ENCODE assay signal across 9 mouse cellular contexts in genomic region chr10:76725682-76726285, GRCm38 (mm10). TPM values are rescaled to one million over a fixed set of nuclear protein-coding genes. Genes with fewer than 3 reads are reported as not detected.
A peak's percentile ranks its signal among the peaks of the same experiment; 100 is the strongest.
DNase-seq lines count a peak whose midpoint lies in the region; ATAC-seq lines count a peak whose summit lies in the region.
"Had no signal": no experiment of that assay in that cellular context is flagged by ENCODE, and none has a peak within 500 bp of the region (broad histone marks: within the 10 kb centered on the region; RNA-seq: fewer than 3 reads in every experiment).

TSS of gene Col6a1 (minus strand) at chr10:76726168.

- H3K9ac ChIP-seq in midbrain, embryonic 13.5 days (replicated peaks): no peak within 1 kb of the TSS

- H3K4me2 ChIP-seq in midbrain, embryonic 13.5 days (replicated peaks): no peak within 1 kb of the TSS

- no peaks in the 10 kb centered on the region for H3K9me3 ChIP-seq in midbrain, embryonic 13.5 days

- H3K4me1 ChIP-seq in midbrain, embryonic 13.5 days (replicated peaks): 0 out of 2 replicates have a peak, but pooled peaks cover 4% of the 10 kb centered on the region

- DNase-seq in 3134 (ENCODE audit: extremely low read depth, insufficient read length, low spot score) (peak; percentile 81), NIH3T3 (ENCODE audit: low read depth) (peak; percentile 91)
- DNase-seq in fibroblast of lung, adult 2 months (ENCODE audit: low read depth): peak; percentile 84
- DNase-seq in heart, postnatal 4 days: peak; percentile 37
- no peak for DNase-seq in left cerebral cortex, postnatal 4 days
- no peak for DNase-seq in thymus, postnatal 36 days
- no peak for DNase-seq in cerebellum, postnatal 36 days

- H3K4me3 ChIP-seq in midbrain, embryonic 13.5 days (replicated peaks): no peak within 1 kb of the TSS

- no peak for ATAC-seq in midbrain, embryonic 13.5 days

- WGBS in midbrain, embryonic 13.5 days: 29% methylated on average over 9 of the region's 9 CpGs

- no peaks in the 10 kb centered on the region for H3K36me3 ChIP-seq in midbrain, embryonic 13.5 days

- intact Hi-C loops in left cerebral cortex, postnatal 4 days (cut with DNase I): no loop called here

- H3K27ac ChIP-seq in midbrain, embryonic 13.5 days: no peak within 1 kb of the TSS

- no peaks in the 10 kb centered on the region for H3K27me3 ChIP-seq in midbrain, embryonic 13.5 days

RNA-seq across cellular contexts. Expression of gene Col6a1, which starts in this region (rescaled TPM):
- total RNA-seq in heart, postnatal 4 days (2021): 100 to 1,000 TPM; 153 to 163 TPM
- total RNA-seq in left cerebral cortex, postnatal 4 days (2021): 10 to 100 TPM; 18.6 to 19.2 TPM
- 10.1 and 12.7 TPM in 2 replicates for polyA plus RNA-seq in midbrain, embryonic 13.5 days (2015; fragmentation: Nextera tagmentation; extraction: Ambion mirVana)
- total RNA-seq: common myeloid progenitor, adult 5-6 weeks had no signal

Comparison
In these comparisons a context has a peak if more than half of its experiments do, and no peak if none do; other contexts are left out.
1. RNA of gene Col6a1 (total RNA-seq): 153 to 163 TPM in heart, postnatal 4 days; 18.6 to 19.2 TPM in left cerebral cortex, postnatal 4 days; every median in the first group is over 4 times any median in the second.
2. DNase-seq: peak in 3134 (single experiment), NIH3T3 (single experiment), fibroblast of lung, adult 2 months (single experiment) and heart, postnatal 4 days (single experiment); none in left cerebral cortex, postnatal 4 days (single experiment), thymus, postnatal 36 days (0 of 2) and cerebellum, postnatal 36 days (0 of 2).